Mouse (Mus musculus): Measurements from ENCODE around the gene 4931429L15Rik.

DNA sequence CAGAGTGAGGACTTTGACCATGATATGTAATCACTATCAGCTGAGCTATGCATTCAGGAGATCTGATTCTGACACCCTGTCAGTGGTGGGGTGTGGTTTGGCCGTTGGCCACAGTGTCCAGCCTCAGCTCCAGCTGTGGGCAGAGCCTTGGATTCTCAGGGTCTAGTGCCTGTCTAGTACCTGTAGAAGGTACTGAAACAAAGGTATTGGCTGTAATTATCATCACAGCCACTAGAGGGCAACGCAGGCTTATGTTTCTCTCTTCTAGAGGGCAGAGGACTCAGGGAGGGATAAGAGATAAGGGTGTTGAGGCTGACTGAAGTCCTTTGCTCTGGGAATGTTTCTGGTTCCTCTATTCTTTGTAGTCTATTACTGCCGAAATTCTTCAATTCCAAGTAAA, 34.2 kb upstream of the 4931429L15Rik start:
- TF ChIP-seq CTCF (IDR thresholded peaks at IDR 0.05; ENCODE audit: low read depth, low read length): peak; percentile 43
- TF ChIP-seq POLR2A (IDR thresholded peaks at IDR 0.05; ENCODE audit: extremely low read depth, insufficient read depth, low read length): no peak

Data from liver, adult 2 months (tissue).